Comparison of ENCODE assay signal across 21 mouse cellular contexts in genomic region chr16:27962811-27963210, GRCm38 (mm10).
A peak's percentile ranks its signal among the peaks of the same experiment; 100 is the strongest.
DNase-seq lines count a peak whose midpoint lies in the region; ATAC-seq lines count a peak whose summit lies in the region.
"Had no signal": no experiment of that assay in that cellular context is flagged by ENCODE, and none has a peak within 500 bp of the region (broad histone marks: within the 10 kb centered on the region; RNA-seq: fewer than 3 reads in every experiment).

No protein-coding gene starts in this region.

- no peak overlapping the region for H3K4me3 ChIP-seq in hindbrain, embryonic 14.5 days (replicated peaks; ENCODE audit: low read length)
- no peak overlapping the region for H3K4me3 ChIP-seq in hindbrain, embryonic 10.5 days
- H3K4me3 ChIP-seq in hindbrain, embryonic 16.5 days (ENCODE audit: low read length) = no peak overlapping the region
- H3K4me3 ChIP-seq in neural tube, embryonic 14.5 days (ENCODE audit: low read depth, low read length) = no peak overlapping the region
- H3K4me3 ChIP-seq: embryonic facial prominence, embryonic 12.5 days; heart, adult 2 months; heart, embryonic 12.5 days had no signal

- peak; percentile 46; the same call in 1 of the 2 replicates for ATAC-seq in hindbrain, embryonic 14.5 days (ENCODE audit: low FRiP score)
- ATAC-seq in hindbrain, embryonic 16.5 days = peak; percentile 61; the same call in 1 of the 2 replicates
- peak; percentile 96 for ATAC-seq in neural tube, embryonic 14.5 days (ENCODE audit: low read depth)
- ATAC-seq: forebrain, embryonic 16.5 days; intestine, embryonic 16.5 days; Patski had no signal

- H3K9me3 ChIP-seq in hindbrain, embryonic 14.5 days (ENCODE audit: control insufficient read depth, low read length) = no peaks in the 10 kb centered on the region
- no peaks in the 10 kb centered on the region for H3K9me3 ChIP-seq in hindbrain, embryonic 10.5 days
- H3K9me3 ChIP-seq in hindbrain, embryonic 16.5 days (ENCODE audit: control insufficient read depth, low read length) = no peaks in the 10 kb centered on the region
- H3K9me3 ChIP-seq in neural tube, embryonic 14.5 days (ENCODE audit: control insufficient read depth, low read length) = no peaks in the 10 kb centered on the region
- H3K9me3 ChIP-seq: embryonic facial prominence, embryonic 12.5 days; heart, embryonic 12.5 days had no signal

- H3K4me1 ChIP-seq in hindbrain, embryonic 14.5 days (replicated peaks; ENCODE audit: control insufficient read depth, insufficient read depth, low read length) = no peaks in the 10 kb centered on the region
- H3K4me1 ChIP-seq in hindbrain, embryonic 10.5 days (replicated peaks) = no peaks in the 10 kb centered on the region
- no peaks in the 10 kb centered on the region for H3K4me1 ChIP-seq in hindbrain, embryonic 16.5 days (ENCODE audit: control insufficient read depth, insufficient read depth, low read depth, low read length)
- no peaks in the 10 kb centered on the region for H3K4me1 ChIP-seq in neural tube, embryonic 14.5 days (ENCODE audit: control insufficient read depth, insufficient read depth, low read length)
- H3K4me1 ChIP-seq: embryonic facial prominence, embryonic 12.5 days; heart, embryonic 12.5 days had no signal

- no peak overlapping the region for H3K9ac ChIP-seq in hindbrain, embryonic 14.5 days
- no peak overlapping the region for H3K9ac ChIP-seq in hindbrain, embryonic 16.5 days (ENCODE audit: low read depth, low read length)
- H3K9ac ChIP-seq in neural tube, embryonic 14.5 days (replicated peaks; ENCODE audit: low read depth, low read length) = no peak overlapping the region
- H3K9ac ChIP-seq: embryonic facial prominence, embryonic 12.5 days; heart, embryonic 12.5 days had no signal

- no peaks in the 10 kb centered on the region for H3K27me3 ChIP-seq in hindbrain, embryonic 14.5 days (ENCODE audit: control insufficient read depth, insufficient read depth, low read length)
- no peaks in the 10 kb centered on the region for H3K27me3 ChIP-seq in hindbrain, embryonic 10.5 days (ENCODE audit: insufficient read depth, poor library complexity, severe bottlenecking)
- H3K27me3 ChIP-seq in hindbrain, embryonic 16.5 days (replicated peaks; ENCODE audit: control insufficient read depth, insufficient read depth, low read length) = no peaks in the 10 kb centered on the region
- H3K27me3 ChIP-seq in neural tube, embryonic 14.5 days (ENCODE audit: control insufficient read depth, insufficient read depth, low read length) = no peaks in the 10 kb centered on the region
- H3K27me3 ChIP-seq: CH12.LX; embryonic facial prominence, embryonic 12.5 days; heart, embryonic 12.5 days had no signal

- no peaks in the 10 kb centered on the region for H3K36me3 ChIP-seq in hindbrain, embryonic 14.5 days (replicated peaks; ENCODE audit: control insufficient read depth, insufficient read depth)
- H3K36me3 ChIP-seq in hindbrain, embryonic 10.5 days = no peaks in the 10 kb centered on the region
- no peaks in the 10 kb centered on the region for H3K36me3 ChIP-seq in hindbrain, embryonic 16.5 days (ENCODE audit: control insufficient read depth, insufficient read depth, low read length)
- H3K36me3 ChIP-seq in neural tube, embryonic 14.5 days (ENCODE audit: control insufficient read depth, insufficient read depth, low read length) = no peaks in the 10 kb centered on the region
- H3K36me3 ChIP-seq: embryonic facial prominence, embryonic 12.5 days; heart, embryonic 12.5 days had no signal

- H3K27ac ChIP-seq in hindbrain, embryonic 14.5 days = no peak overlapping the region
- H3K27ac ChIP-seq in hindbrain, embryonic 10.5 days = no peak overlapping the region
- H3K27ac ChIP-seq in hindbrain, embryonic 16.5 days (ENCODE audit: low read depth, low read length) = no peak overlapping the region
- H3K27ac ChIP-seq in neural tube, embryonic 14.5 days (ENCODE audit: low read depth, low read length) = no peak overlapping the region
- H3K27ac ChIP-seq: embryonic facial prominence, embryonic 12.5 days; heart, adult 2 months had no signal

- WGBS in hindbrain, embryonic 14.5 days = 63% methylated on average over 2 of the region's 2 CpGs
- 92% methylated on average over 2 of the region's 2 CpGs for WGBS in hindbrain, embryonic 10.5 days
- 64% methylated on average over 2 of the region's 2 CpGs for WGBS in hindbrain, embryonic 16.5 days
- 33% methylated on average over 2 of the region's 2 CpGs for WGBS in neural tube, embryonic 14.5 days

- no peak overlapping the region for H3K4me2 ChIP-seq in hindbrain, embryonic 14.5 days (replicated peaks)
- H3K4me2 ChIP-seq in hindbrain, embryonic 16.5 days (ENCODE audit: low read length) = no peak overlapping the region
- H3K4me2 ChIP-seq in neural tube, embryonic 14.5 days (ENCODE audit: low read depth, low read length) = no peak overlapping the region
- H3K4me2 ChIP-seq: embryonic facial prominence, embryonic 12.5 days; heart, embryonic 12.5 days had no signal

- DNase-seq in hindbrain, embryonic 14.5 days (ENCODE audit: low spot score) = no peak
- DNase-seq in hindbrain, embryonic 10.5 days (ENCODE audit: low spot score) = no peak
- DNase-seq in brain, adult 2 months (ENCODE audit: low read depth, low spot score) = peak; percentile 6
- DNase-seq in lung, adult 18-20 months = no peak
- DNase-seq in left cerebral cortex, adult 9 months (ENCODE audit: low spot score in 2 of 2) = no peak
- DNase-seq: adrenal gland, adult 2 months; adrenal gland, postnatal 25 days; cerebellum, adult 11 months; cerebellum, adult 8-10 months; cerebellum, postnatal 14 days; embryo, embryonic 11 days; gastrocnemius, postnatal 14 days; heart, adult 2 months had no signal

Comparison
In these comparisons a context has a peak if more than half of its experiments do, and no peak if none do; other contexts are left out.
1. ATAC-seq: peak in every context shown above with its lines; median percentile 96 in neural tube, embryonic 14.5 days; 61 in hindbrain, embryonic 16.5 days; 46 in hindbrain, embryonic 14.5 days.